Mouse (Mus musculus): Measurements from ENCODE around the gene Cenpe.

GRCm38 (mm10) chr3:135313727-135314126 is 101.4 kb downstream of the Cenpe start:
- TF ChIP-seq POLR2A (IDR thresholded peaks at IDR 0.05; ENCODE audit: control insufficient read depth, extremely low read depth, insufficient read depth, low read length, poor library complexity) (no peak), CTCF (IDR thresholded peaks at IDR 0.05; ENCODE audit: borderline replicate concordance, control insufficient read depth, extremely low read depth, insufficient read depth, low read length, poor library complexity) (no peak)

Data from thymus, adult 2 months (tissue).